Mouse (Mus musculus): Measurements from ENCODE around the gene Spata7.

GRCm38 (mm10) chr12:98585302-98585701 is 42.7 kb upstream of the Spata7 start:
- TF ChIP-seq CTCF (IDR thresholded peaks at IDR 0.05; ENCODE audit: low read depth, low read length) (no peak; the same call in 1 of the 2 replicates), GATA1 (IDR thresholded peaks at IDR 0.05; ENCODE audit: borderline replicate concordance, low read length) (no peak)
